Mouse (Mus musculus): Measurements from ENCODE around the gene Phkb.

GRCm38 (mm10) chr8:85959880-85960279 lies 119.1 kb downstream of the Phkb start:
- TF ChIP-seq CTCF (IDR thresholded peaks at IDR 0.05 in 2 of 3, conservative IDR thresholded peaks at IDR 0.05 in 1 of 3; ENCODE audit: control insufficient read depth in 1 of 3, insufficient read depth in 1 of 3, low read depth in 2 of 3, low read length in 3 of 3, poor library complexity in 1 of 3, severe bottlenecking in 1 of 3) (no peak), CHD2 (IDR thresholded peaks at IDR 0.05; ENCODE audit: low read length) (no peak), MYC (IDR thresholded peaks at IDR 0.05; ENCODE audit: low read depth, low read length) (no peak), TAL1 (IDR thresholded peaks at IDR 0.05; ENCODE audit: low read length) (no peak), TBP (IDR thresholded peaks at IDR 0.05; ENCODE audit: low read depth, low read length) (no peak), EP300 (IDR thresholded peaks at IDR 0.05; ENCODE audit: low read depth in 1 of 2, low read length in 2 of 2) (no peak), ZMIZ1 (IDR thresholded peaks at IDR 0.05; ENCODE audit: low read depth, low read length) (no peak)

Measured in MEL (cell line).